Mouse (Mus musculus) regulatory T cell (primary cell): Measurements from ENCODE around the gene Dis3l2.

Source experiments
- in situ Hi-C: fragments of 300-600 bp; cut with MboI, MseI; formaldehyde crosslinking; loops from one replicate; pipeline ENCODE4 v1.15.1; 2025; ENCODE audit warnings: high pct_unique_total_duplicates

The Dis3l2 gene

DNA sequence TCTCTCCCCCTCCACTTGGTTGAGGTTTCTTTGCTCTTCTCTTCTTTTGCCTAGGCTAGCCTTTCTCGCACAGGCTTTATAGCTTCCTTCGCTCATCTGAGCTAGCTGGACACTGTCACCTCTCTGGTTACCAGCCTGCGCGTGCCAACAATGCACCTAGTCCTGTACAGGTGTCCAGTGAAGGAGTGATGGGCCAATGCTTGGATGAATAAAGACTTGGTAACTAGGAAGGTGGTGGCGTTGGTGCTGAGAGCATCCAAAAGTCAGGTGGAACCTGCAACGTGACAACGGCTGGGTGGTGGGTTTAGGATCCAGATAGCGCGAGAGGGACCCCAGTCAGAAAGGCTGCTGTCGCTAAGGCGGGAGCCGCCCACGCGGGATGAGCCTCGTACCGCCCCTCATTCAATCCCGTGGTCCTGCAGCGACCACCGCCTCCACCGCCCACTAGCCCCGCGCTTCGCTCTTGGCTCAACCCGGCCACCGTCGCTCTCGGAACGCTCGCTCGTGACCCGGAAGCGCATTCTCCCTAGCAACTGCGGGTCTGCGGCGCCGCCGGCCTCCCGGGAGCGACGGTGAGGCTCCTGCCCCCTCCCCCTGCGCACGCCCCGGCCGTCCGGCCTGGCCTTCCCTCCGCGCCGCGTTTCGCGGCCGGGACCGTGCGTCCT lies at the start of gene Dis3l2:
Gene Dis3l2 (plus strand): TSS at position 509 of the 665 bp plus-strand sequence.
- in situ Hi-C loops, result loop anchor here (10.0 kb wide), 1 partner anchor 1861 kb away; no protein-coding TSS in a partner anchor

- in situ Hi-C loops, result no loop called here
Measured at GRCm38 (mm10) chr1:86657071-86657470, 46.5 kb upstream of the Dis3l2 start.

DNA sequence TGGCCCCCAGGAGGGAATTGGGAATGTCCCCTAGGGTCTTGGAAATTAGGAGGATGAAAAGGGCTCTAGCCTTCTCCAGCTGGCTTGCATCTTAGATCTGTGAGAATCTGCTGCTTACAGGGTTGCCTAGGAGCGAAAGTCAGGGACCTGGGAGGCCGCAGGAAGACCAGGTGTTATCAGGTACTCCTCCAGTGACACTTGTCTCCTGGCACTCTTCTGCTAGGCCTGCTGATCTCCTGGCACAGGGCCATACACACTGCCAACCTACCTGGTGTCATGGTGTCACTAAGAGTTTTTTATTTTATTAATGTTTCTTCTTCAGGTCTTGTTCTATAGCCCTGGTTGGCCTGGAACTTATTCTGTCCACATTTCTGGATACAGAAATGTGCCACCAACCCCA lies 38.5 kb upstream of the Dis3l2 start:
- in situ Hi-C loops, result no loop called here

DNA sequence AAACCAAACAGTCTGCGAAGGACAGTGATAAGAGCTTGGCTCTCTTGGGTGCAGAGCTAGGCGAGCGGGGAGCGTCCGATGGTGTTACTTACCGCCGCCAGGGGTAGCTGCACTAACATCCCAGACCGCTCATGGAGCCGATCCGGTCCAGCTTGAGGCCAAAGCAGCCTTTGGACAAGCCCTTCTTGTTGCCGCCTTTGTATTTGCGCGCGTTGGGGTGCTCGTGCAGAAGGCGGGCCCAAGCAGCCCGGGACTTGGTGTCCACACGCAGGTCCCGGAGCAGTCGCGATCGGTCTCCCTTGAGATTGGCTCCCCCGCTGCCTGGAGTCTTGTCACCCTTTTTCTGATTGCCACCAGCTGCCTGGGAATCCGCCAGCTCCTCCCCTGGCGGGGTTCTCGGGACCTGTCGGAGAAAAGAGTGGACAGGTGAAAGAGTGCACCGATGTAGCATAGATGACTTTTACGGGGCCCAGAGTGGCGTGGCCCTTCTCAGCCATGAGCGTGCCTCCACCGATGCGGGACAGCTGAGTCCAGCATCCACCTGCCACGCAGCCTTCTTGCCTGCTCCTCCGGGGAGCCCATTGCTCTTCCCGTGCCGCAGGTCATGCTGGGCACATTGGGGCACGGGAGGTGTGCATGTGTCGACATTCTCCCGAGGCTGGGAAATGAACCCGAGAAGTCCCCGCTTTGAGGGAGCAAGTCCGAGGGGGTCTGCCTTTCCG lies 33.9 kb upstream of the Dis3l2 start:
- in situ Hi-C loops, result loop anchor here (5.0 kb wide), 1 partner anchor 38 kb away; no protein-coding TSS in a partner anchor

GRCm38 (mm10) chr1:86670279-86671038 lies 33.1 kb upstream of the Dis3l2 start, which contains the start of gene Nppc:
Nppc (minus strand) TSS chr1:86670571.
- in situ Hi-C loops, result loop anchor here (5.0 kb wide), 1 partner anchor 37 kb away; no protein-coding TSS in a partner anchor

DNA sequence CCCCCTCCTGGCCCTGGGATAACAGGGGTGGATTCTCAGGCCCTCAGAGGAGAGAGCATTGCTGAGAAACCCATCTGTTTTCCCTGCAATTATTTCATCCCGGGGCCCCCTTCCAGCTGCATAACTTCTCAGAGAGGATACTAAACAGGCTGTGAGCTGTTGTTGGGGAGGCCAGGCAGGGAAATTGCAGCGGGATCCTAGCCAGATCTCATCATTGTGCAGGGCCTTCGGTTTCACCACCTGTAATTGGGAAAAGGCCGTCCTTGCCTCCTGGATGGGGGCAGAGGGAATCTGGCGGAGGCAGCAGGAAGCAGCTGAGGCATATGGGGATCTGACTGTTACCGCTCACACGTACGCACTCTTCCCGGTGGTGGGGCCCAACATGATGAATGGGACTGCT lies 29.2 kb upstream of the Dis3l2 start:
- in situ Hi-C loops, result loop anchor here (5.0 kb wide), 1 partner anchor 33 kb away; no protein-coding TSS in a partner anchor

GRCm38 (mm10) chr1:86675126-86675525 lies 28.5 kb upstream of the Dis3l2 start:
- in situ Hi-C loops, result no loop called here

DNA sequence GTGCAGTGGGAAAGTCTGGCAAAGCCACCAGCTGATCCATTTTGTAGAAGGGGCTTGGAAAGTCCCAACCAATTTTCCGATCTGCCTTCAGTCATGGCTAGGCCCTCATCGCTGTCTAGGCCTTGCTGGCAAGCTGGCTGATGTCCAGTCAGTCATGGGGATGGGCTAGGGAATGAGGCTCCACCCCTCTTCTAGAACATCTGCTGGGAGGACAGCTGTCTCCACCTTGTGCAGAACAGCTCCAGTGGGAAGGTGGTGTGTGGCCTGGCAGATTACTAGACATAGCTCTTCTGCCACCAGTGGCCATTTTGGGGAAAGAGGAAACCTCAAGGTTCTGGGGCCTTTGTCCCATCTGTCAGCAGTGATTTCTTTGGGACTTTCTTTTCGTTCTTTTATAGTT lies 26.0 kb upstream of the Dis3l2 start:
- in situ Hi-C loops, result no loop called here

DNA sequence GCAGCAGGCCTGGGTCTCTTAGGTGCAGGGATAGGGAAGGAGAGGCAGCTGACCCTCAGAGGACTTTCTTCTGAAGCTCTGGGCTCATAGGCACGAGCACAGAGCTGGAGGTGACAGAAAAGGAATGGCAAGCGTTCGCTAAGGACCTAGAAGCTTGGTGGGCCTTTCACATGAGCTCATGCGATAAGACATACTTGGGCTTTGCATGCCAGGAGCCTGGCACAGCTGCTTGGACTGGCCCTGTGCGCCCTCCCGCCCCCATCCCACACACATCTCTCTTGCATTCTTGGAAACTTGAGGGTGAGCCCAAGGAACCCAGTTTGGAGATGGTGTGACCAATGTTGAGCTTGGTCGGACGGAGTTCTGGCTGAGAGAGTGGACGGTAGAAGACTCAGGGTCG lies 24.9 kb upstream of the Dis3l2 start:
- in situ Hi-C loops, result no loop called here

DNA sequence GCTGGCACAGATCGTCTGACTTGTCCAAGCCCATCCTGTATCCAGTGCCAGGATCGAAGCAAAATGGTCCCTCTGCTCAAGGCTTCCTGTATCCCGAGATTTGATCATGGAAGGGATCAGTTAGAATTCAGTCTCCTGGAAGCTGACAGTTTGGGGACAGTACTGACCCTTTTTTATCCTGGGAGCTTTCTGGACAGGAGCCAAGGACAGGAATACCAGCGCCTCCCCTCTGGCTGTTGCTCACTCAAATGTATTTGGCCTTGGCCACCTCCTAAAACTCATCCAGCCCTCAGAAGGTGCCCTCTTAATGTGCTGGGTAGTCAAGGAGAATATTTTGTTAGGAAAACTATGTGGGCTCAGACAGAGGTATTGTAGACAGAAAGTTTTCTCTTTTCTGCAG lies 16.4 kb upstream of the Dis3l2 start:
- in situ Hi-C loops, result no loop called here

DNA sequence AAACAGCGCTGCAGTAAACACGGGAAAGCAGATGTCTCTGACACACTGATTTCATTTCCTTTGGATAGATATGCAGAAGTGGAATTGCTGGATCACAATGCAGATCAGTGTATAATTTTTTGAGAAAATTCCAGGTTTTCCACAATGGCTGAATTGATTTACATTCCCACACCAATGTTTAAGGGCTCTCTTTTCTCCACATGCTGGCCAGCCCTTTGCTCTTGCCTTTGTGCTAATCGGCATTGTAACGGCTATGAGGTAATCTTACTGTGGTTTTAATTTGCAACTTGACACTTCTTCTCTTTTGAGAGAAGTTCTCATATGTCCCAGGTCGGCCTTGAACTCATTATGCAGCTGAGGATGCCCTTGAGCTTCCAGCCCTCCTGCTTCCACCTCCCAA lies 12.6 kb upstream of the Dis3l2 start:
- in situ Hi-C loops, result loop anchor here (5.0 kb wide), 1 partner anchor 44 kb away; no protein-coding TSS in a partner anchor

DNA sequence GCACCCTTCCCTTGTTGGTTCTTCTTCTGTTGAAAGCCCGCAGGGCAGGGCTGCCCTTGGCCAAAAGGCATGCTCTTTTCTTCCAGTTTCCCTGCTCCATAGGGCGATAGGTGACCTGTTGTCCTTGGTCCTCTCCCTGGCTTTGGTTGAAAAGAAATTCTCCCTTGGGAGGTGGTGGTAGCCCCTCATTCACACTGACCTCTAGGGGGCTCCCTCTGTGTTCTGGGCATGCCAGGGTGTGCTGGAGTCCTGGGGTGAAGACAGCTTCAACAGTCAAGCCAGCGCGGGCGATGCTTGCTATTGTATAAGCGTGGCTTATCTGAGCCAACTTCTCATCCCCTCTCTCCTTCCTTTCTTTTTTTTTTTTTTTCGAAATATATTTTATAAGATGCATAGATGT lies 6.7 kb upstream of the Dis3l2 start:
- in situ Hi-C loops, result no loop called here

GRCm38 (mm10) chr1:86698721-86699120 lies 4.9 kb upstream of the Dis3l2 start:
- in situ Hi-C loops, result no loop called here

GRCm38 (mm10) chr1:86699346-86700136 lies 4.1 kb upstream of the Dis3l2 start:
- in situ Hi-C loops, result loop anchor here (10.0 kb wide), 1 partner anchor 1865 kb away; no protein-coding TSS in a partner anchor

DNA sequence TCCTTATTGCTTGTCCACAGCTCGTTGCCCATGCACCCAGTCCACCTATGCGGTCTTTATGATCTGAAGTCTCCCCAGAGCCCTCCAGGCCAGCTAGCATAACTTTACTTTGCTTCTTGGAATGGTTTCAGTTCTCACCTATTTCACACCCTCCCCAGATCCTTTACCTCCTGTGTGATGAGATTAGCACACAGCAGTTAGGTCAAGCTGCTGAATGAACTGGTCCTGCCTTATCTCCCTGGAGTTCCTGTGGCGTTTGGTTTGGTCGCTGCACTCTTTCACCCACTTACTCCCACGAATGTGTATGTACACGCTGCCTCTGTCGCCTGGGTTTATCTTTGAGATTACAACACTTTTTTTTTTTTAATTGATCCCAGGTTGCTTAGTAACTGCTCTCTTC lies 3.2 kb upstream of the Dis3l2 start:
- in situ Hi-C loops, result loop anchor here (10.0 kb wide), 1 partner anchor 1864 kb away; no protein-coding TSS in a partner anchor

DNA sequence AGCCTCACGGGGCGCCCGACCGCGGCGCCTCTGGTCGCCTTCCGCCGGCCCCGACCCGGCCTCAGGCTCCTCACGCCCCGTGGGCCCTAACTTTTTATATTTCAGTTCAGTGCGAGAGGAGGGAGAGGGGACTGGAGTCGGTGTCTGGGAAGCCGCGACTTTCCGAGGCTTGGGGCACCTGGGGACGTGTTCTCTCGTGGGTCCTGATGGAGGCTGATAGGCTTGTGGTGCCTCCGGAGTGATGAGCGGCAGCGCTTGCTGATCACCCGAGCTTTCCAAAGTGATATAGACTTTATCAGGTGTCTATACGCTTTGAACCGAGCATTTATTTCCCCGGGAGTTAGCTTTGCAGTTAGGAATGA lies 338 bp downstream of the Dis3l2 start:
- in situ Hi-C loops, result loop anchor here (10.0 kb wide), 1 partner anchor 1861 kb away; no protein-coding TSS in a partner anchor

DNA sequence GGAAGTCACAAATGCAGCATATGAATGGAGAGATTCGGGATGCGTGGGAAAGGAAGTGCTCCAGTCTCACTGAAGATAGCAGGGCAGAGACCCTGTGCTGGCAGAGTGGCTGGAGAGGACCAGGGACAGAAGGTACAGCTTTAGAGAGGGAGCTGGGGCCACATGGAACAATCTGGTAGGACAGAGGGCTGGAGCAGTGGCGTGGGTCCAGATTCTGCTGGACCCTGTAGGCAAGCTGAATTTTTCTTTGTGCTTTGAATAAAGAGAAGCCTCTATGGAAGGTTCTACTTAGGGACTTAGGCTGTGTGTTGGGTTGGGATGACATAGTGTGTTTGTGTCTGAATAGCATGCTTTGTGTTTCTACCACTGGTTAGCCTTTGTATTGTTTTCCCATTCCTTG lies 1.9 kb downstream of the Dis3l2 start:
- in situ Hi-C loops, result loop anchor here (5.0 to 10.0 kb wide), 2 partner anchors 33 to 1859 kb away; partner anchors contain the start of gene Nppc

DNA sequence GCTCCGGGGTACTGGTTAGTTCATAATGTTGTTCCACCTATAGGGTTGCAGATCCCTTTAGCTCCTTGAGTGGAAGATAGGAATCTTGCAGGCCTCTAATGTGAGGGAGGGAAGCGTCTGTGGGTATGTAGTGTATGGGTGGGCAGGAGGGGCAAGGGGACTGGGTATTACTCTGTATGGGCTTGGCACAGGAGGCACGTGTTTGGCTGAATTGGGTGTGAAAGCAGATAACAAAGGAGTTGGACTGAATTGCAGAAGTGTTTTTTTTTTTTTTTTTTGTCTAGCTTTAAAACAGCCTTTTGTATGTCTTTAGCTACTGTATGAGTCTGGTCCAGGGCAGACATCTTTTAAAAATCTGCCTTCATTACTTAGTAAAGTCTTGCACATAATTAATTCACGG lies 5.9 kb downstream of the Dis3l2 start:
- in situ Hi-C loops, result loop anchor here (5.0 to 10.0 kb wide), 2 partner anchors 37 to 1855 kb away; partner anchors contain the start of gene Nppc

- in situ Hi-C loops, result no loop called here
Measured at GRCm38 (mm10) chr1:86712045-86712444, 8.4 kb downstream of the Dis3l2 start.

- in situ Hi-C loops, result no loop called here
Measured at GRCm38 (mm10) chr1:86713054-86713453, 9.4 kb downstream of the Dis3l2 start.

DNA sequence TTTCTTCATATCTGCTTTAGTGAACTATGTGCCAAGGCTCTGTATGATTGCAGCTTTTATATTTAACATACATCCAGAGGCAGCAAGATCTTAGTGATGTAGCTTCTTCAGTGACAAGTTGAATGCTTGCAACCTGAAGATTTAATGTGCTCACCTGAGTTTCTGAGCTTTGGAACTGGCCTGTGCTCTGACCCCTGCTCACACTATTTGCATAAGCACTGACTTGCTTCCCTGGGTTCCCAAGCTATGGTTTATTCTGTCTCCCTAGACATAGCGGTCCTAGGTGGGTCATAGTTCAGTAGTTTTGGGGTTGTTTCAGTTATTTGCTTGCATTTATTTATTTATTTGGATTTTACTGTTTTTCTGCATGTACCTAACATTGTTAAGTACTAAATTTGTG lies 14.6 kb downstream of the Dis3l2 start:
- in situ Hi-C loops, result no loop called here
